Mouse (Mus musculus) thymus, postnatal 25 days (tissue): Measurements from ENCODE around the gene Fgf11.

ENCODE experiments used
- DNase-seq: peaks from one replicate; pipeline ENCODE4 v3.0.0; 2022

Gene Fgf11

GRCm38 (mm10) chr11:69815155-69815554 is 13.5 kb upstream of the Fgf11 start, which contains the start of gene Gm39566:
Gene Gm39566 (minus strand): TSS chr11:69815298.
- DNase-seq = peak; percentile 48

- DNase-seq = no peak
Observed at GRCm38 (mm10) chr11:69810280-69810679, 8.6 kb upstream of the Fgf11 start.

- DNase-seq = no peak
Observed at GRCm38 (mm10) chr11:69807641-69808040, 6.0 kb upstream of the Fgf11 start.

DNA sequence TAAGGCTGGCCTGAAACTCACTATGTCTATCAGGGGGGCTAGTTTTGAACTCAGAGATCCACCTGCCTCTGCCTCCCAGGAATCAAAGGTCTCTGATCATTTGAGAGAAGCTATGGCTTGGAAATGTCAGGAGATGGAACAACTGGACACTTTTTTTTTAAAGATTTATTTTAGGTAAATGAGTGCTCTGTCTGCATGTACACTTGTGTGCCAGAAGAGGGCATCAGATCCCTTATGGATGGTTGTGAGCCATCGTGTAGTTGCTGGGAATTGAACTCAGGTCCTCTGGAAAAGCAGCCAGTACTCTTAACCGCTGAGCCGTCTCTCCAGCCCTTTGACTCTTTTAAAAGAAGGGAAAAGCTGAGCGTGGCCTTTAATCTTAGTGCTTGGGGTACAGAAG is 4.7 kb upstream of the Fgf11 start:
- no peak for DNase-seq

DNA sequence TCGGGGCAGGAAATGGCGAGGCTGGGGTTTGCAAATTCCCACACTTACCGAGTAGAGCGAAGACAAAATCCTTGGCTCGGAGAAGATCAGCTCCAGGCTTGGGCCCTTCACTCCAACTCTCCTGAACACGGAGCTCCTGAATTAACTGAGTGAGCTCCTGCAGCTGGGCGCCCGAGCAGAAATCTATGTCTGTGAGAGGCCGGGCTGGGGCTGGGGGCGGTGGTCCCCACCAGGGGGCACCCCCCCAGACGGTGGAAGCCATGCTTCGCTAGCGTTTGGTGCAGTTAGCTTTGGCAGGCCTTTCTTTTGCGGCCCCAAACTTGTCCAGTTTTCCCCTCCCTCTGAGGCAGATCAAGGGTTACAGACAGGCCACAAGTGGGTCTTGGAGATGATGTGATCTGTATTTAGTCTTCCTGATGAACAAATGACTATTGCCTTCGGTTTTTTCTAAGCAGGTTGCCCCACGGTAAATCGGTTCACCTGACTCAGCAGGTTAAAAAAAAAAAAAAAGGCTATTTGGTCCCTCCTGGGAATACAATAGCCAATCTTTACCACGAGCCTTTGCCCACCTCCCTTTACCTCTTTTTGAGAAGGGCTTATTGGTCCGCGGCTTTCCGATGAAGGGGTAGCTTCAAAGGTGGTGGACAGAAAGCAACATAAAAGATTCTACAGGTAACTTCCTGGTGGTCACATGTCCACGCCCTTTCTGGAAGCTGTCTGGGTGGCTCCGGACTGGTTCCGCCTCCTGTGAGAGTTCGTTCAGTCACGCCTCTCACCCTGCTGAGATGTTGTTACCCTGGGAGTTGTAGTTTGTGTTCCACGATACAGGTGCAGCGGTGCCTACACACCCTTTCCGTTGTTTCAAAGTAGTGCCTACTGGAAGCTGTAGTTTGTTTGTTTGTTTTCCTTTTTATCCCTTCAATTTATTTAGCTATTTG is 3.6 kb upstream of the Fgf11 start, which contains the start of gene Tmem102:
Gene Tmem102, minus strand, starts transcription at position 653 of the 938 bp plus-strand sequence.
- no peak for DNase-seq

DNA sequence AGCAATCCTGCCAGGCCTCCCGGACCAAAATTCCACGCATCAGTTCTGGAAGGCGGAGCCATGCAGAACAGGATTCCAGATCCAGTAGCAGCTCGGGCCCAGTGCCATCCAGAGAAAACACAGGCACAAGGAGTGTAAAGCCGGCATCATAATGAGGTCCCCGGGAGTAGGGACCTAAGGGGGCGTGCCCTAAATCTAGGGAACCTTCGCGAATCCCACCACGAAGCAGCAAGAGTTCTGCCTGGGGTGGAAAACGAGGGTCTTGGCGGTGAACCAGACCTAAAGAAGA is 2.9 kb upstream of the Fgf11 start:
- DNase-seq = no peak

DNA sequence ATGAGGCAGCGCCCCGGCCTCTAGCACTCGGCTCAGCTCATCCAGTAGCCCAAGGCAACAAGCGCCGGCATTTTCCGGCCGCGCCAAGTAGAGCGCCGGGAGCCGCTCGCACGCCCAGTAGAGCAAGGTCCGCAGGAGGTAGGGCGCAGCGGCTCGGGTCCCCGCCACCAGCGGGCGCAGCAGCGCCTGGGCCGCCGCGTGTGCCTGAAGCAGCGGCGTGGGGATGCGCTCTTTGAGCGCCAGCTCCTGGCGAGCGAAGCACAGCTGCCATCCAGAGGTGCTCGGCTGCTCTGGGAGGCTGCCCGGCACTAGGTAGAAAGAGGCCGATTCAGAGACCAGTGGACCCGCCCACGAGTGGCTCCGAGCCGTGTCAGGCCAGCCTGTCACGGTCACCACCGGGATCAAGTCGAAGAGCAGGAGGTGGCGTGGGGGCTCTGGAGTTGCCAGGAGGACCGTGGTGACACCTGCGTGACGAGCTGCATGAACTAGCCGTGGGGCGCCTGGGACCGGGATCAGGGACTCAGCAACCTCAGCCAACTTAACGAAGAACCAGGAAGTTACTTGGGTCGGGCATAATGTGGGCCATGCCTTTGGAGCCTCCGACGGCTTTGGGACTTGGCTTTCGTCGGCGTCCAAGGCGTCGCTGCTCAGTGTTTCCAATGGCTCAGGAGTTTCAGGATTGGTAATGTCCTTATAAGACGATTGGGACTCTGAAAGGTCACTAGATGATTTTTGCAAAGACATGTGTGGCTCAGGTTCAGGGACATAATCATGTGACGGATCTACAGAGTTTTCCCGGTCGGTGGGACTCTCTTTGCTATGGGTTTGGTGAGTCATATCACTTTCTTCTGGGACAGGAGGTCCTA is 2.4 kb upstream of the Fgf11 start:
- peak; percentile 84 for DNase-seq

DNA sequence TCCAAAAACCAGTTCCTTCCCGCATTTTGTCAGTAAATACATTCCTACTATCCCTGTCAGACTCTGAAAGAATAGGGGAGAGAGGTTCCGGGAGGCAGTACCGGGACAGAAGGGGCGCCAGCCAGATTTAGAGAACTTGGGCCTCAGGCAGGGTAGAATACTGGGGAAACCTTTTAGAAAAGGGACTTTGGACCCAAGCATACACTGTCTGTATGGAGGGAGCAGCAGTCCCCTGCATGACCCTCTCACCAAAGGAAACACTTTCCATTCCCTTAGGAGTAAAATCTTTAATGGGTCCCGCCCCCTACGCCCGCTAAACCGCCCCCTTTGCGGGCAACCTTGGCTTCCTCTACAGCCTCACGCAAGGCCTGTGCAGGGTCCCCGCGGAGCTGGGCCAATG is 1.7 kb upstream of the Fgf11 start:
- DNase-seq = no peak

DNA sequence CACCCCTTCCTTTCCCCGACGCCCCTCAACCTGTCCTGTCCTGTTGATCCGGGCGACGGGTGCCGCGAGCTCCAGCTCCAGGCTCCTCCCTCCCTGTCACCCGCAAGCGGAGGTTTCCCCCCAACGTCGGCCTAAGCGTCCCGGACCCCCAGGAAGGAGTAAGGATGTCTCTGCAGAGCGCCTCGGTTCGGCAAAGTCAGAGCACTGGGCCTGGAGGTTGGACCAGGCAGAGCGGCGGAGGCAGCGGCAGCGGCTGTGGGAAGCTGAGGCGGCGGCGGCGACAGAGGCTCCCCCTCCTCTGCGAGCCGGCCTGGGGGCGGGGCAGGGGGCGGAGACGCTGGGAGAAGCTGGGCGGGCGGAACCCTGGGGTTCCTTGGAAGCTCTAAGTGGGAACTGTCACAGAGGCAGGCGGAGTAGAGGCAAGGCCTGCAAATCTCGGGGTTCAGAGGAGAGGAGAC is 1.0 kb upstream of the Fgf11 start:
- DNase-seq = peak; percentile 84

- DNase-seq = no peak
Observed at GRCm38 (mm10) chr11:69800392-69801197, 1.1 kb downstream of the Fgf11 start.

- no peak for DNase-seq
Observed at GRCm38 (mm10) chr11:69800138-69800391, 1.6 kb downstream of the Fgf11 start.

- no peak for DNase-seq
Observed at GRCm38 (mm10) chr11:69799394-69800137, 2.1 kb downstream of the Fgf11 start.

- DNase-seq = no peak
Observed at GRCm38 (mm10) chr11:69797924-69798323, 3.7 kb downstream of the Fgf11 start.

DNA sequence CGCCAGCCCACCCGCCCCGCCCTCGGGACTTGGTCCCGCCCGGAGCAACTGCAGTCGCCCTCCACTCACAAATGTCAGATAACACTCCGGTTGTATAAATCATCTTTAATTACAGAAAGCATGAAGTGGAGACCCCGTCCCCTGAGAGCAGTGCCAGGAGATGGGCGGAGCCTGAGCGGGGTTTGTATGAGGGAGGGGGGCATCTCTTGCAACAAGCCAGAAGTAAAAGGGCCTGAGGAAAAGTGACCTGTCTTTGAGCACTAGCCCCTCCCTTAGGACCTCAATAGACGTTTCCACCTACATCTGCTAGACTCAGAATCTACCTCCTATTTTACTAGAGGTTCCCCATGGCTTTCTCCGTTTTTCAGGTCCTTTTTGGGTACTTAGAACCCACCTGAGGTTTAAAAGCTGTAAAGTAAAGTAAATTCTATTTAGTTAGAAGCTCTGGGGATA is 5.6 kb downstream of the Fgf11 start:
- DNase-seq = no peak

GRCm38 (mm10) chr11:69795168-69795982 is 6.3 kb downstream of the Fgf11 start, which contains the start of gene Chrnb1:
Gene Chrnb1 (minus strand): TSS chr11:69795943.
- DNase-seq = peak; percentile 91

GRCm38 (mm10) chr11:69793429-69793828 is 8.2 kb downstream of the Fgf11 start:
- DNase-seq = no peak

DNA sequence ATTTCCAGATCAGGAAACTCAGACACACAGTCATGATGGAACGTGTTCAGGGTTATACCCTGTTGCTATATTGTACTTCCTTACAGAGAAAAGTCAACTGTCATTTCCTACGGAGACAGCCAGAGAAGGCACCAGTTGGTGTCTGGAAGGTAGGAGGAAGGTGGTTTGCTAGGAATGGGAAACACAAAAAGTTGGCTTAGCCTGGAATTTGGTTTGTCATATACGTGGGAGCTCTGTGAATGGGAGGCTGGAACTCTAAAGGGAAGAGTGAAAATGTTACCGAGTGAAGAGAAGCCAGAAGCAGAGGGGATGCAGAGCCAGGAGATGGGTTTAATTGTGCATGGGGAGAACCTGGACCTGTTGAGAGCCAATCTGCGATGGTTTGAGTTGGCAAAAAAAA is 10.2 kb downstream of the Fgf11 start:
- no peak for DNase-seq

DNA sequence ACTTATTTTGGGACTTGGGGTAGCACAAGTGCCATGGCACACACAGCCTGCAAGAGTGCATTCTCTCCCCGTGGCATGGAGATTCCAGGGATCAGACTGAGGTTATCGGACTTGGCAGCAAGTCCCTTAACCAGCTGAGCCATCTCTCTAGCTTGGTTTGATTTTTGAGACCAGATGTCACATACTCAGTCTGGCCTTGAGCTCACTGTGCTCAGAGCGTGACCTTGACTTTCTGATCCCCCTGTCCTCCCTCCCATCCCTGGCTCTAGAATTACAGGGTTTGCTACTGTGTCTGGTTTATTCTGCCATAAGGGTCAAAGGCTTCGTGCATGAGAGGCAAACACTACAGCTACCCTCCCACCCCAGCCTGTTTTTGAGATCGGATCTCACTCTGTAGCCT is 12.2 kb downstream of the Fgf11 start:
- no peak for DNase-seq

GRCm38 (mm10) chr11:69787306-69787705 is 14.4 kb downstream of the Fgf11 start:
- DNase-seq = no peak

- no peak for DNase-seq
Observed at GRCm38 (mm10) chr11:69784793-69785272, 16.8 kb downstream of the Fgf11 start.

DNA sequence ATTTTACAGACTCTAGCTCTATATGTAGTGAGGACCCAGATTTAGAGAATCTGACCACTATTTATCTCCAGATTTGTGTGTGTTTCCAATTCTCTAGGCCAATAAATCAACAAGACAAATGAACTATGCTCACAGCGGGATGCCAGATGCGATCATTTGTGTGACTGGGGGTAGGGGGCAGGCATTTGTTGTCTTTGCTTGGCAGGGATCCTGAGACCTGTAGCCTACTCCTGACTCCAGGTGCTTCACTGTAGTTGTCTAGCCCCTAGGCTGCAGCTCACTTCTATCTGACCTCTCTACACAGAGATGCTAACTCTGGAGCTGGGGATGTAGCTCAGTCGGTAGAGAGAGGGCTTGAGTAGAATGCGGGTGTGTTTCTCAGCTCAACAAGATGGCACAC is 19.8 kb downstream of the Fgf11 start:
- no peak for DNase-seq
